Mouse (Mus musculus): Measurements from ENCODE around the gene Rerg.

GRCm38 (mm10) chr6:137144526-137144840, 25.8 kb downstream of the Rerg start:
- TF ChIP-seq CTCF (IDR thresholded peaks at IDR 0.05; ENCODE audit: insufficient read depth, low read depth, low read length) = no peak
- no peak for TF ChIP-seq POLR2A (IDR thresholded peaks at IDR 0.05; ENCODE audit: insufficient read depth, low read depth, low read length)
